ENCODE assay signal across 26 mouse cellular contexts in genomic region chr13:83278695-83279094, GRCm38 (mm10).
DNase-seq lines count a peak whose midpoint lies in the region; ATAC-seq and TF ChIP-seq lines count a peak whose summit lies in the region.
"Had no signal": no experiment of that assay in that cellular context is flagged by ENCODE, and none has a peak within 500 bp of the region (broad histone marks: within the 10 kb centered on the region; RNA-seq: fewer than 3 reads in every experiment).

No protein-coding gene starts in this region.

- TF ChIP-seq CTCF in liver, postnatal 0 days (IDR thresholded peaks at IDR 0.05; ENCODE audit: low read depth), result no peak

- H3K27ac ChIP-seq in limb, embryonic 14.5 days (replicated peaks; ENCODE audit: low read depth, low read length), result no peak overlapping the region
- no peak overlapping the region for H3K27ac ChIP-seq in limb, embryonic 10.5 days
- no peak overlapping the region for H3K27ac ChIP-seq in liver, embryonic 12.5 days
- H3K27ac ChIP-seq in liver, postnatal 0 days (ENCODE audit: low read depth), result no peak overlapping the region
- H3K27ac ChIP-seq: heart, embryonic 13.5 days; hindbrain, embryonic 10.5 days; hindbrain, embryonic 15.5 days; limb, embryonic 12.5 days; macrophage; midbrain, embryonic 10.5 days; midbrain, embryonic 15.5 days; neural tube, embryonic 15.5 days; stomach, embryonic 15.5 days had no signal

- peak; percentile 12 for DNase-seq in limb, embryonic 14.5 days (ENCODE audit: low spot score)
- no peak for DNase-seq in limb, embryonic 10.5 days (ENCODE audit: low spot score)
- DNase-seq in liver, postnatal 0 days, result no peak
- DNase-seq in gastrocnemius, adult 18-20 months (ENCODE audit: low spot score), result no peak
- DNase-seq in cerebellum, adult 11 months, result no peak
- no peak for DNase-seq in heart, postnatal 10 days
- DNase-seq: adrenal gland, postnatal 14 days; cerebellum, adult 18-20 months; cerebellum, postnatal 10 days; heart, postnatal 14 days; kidney, adult 18-20 months; kidney, postnatal 36 days; lung, adult 2 months; lung, postnatal 10 days; right cerebral cortex, postnatal 25 days had no signal

- no peak overlapping the region for H3K4me2 ChIP-seq in limb, embryonic 14.5 days (replicated peaks; ENCODE audit: low read depth, low read length, severe bottlenecking)
- H3K4me2 ChIP-seq in liver, embryonic 12.5 days, result no peak overlapping the region
- no peak overlapping the region for H3K4me2 ChIP-seq in liver, postnatal 0 days (ENCODE audit: low read depth, low read length)
- H3K4me2 ChIP-seq: heart, embryonic 13.5 days; hindbrain, embryonic 15.5 days; limb, embryonic 12.5 days; midbrain, embryonic 15.5 days; neural tube, embryonic 15.5 days; stomach, embryonic 15.5 days had no signal

- 72% methylated on average over 1 of the region's 1 CpGs for WGBS in limb, embryonic 14.5 days
- WGBS in limb, embryonic 10.5 days, result 74% methylated on average over 1 of the region's 1 CpGs
- 36% methylated on average over 1 of the region's 1 CpGs for whole genome bisulfite sequencing in liver, embryonic 12.5 days (ENCODE audit: insufficient replicate concordance)
- WGBS in liver, postnatal 0 days (ENCODE audit: insufficient replicate concordance), result 43% methylated on average over 1 of the region's 1 CpGs

- H3K9me3 ChIP-seq in limb, embryonic 14.5 days (ENCODE audit: control insufficient read depth, low read length), result no peaks in the 10 kb centered on the region
- H3K9me3 ChIP-seq in limb, embryonic 10.5 days (replicated peaks), result no peaks in the 10 kb centered on the region
- no peaks in the 10 kb centered on the region for H3K9me3 ChIP-seq in liver, embryonic 12.5 days (replicated peaks)
- H3K9me3 ChIP-seq in liver, postnatal 0 days (ENCODE audit: low read length), result no peaks in the 10 kb centered on the region
- H3K9me3 ChIP-seq: heart, embryonic 13.5 days; hindbrain, embryonic 10.5 days; hindbrain, embryonic 15.5 days; limb, embryonic 12.5 days; midbrain, embryonic 10.5 days; midbrain, embryonic 15.5 days; neural tube, embryonic 15.5 days; stomach, embryonic 15.5 days had no signal

- no peak overlapping the region for H3K9ac ChIP-seq in limb, embryonic 14.5 days (ENCODE audit: low read depth, low read length, severe bottlenecking)
- no peak overlapping the region for H3K9ac ChIP-seq in liver, embryonic 12.5 days
- H3K9ac ChIP-seq in liver, postnatal 0 days (replicated peaks), result no peak overlapping the region
- H3K9ac ChIP-seq: heart, embryonic 13.5 days; hindbrain, embryonic 15.5 days; limb, embryonic 12.5 days; midbrain, embryonic 15.5 days; neural tube, embryonic 15.5 days; stomach, embryonic 15.5 days had no signal

- no peak for TF ChIP-seq EP300 in liver, postnatal 0 days (IDR thresholded peaks at IDR 0.05; ENCODE audit: low read depth)

- ATAC-seq in limb, embryonic 14.5 days (ENCODE audit: low FRiP score, low read depth), result no peak
- ATAC-seq in liver, embryonic 12.5 days, result peak; percentile 85
- ATAC-seq in liver, postnatal 0 days, result peak; percentile 68
- ATAC-seq: forebrain, embryonic 16.5 days; midbrain, embryonic 15.5 days had no signal

- no peaks in the 10 kb centered on the region for H3K27me3 ChIP-seq in limb, embryonic 14.5 days (ENCODE audit: control insufficient read depth, insufficient read depth, low read length)
- no peaks in the 10 kb centered on the region for H3K27me3 ChIP-seq in limb, embryonic 10.5 days (ENCODE audit: low read depth, poor library complexity, severe bottlenecking)
- H3K27me3 ChIP-seq in liver, embryonic 12.5 days (replicated peaks), result no peaks in the 10 kb centered on the region
- no peaks in the 10 kb centered on the region for H3K27me3 ChIP-seq in liver, postnatal 0 days (ENCODE audit: insufficient read depth, low read length)
- H3K27me3 ChIP-seq: heart, embryonic 13.5 days; hindbrain, embryonic 15.5 days; limb, embryonic 12.5 days; midbrain, embryonic 15.5 days; neural tube, embryonic 15.5 days; stomach, embryonic 15.5 days had no signal

- no peaks in the 10 kb centered on the region for H3K36me3 ChIP-seq in limb, embryonic 14.5 days (ENCODE audit: control insufficient read depth, insufficient read depth, low read length)
- no peaks in the 10 kb centered on the region for H3K36me3 ChIP-seq in limb, embryonic 10.5 days
- no peaks in the 10 kb centered on the region for H3K36me3 ChIP-seq in liver, embryonic 12.5 days
- no peaks in the 10 kb centered on the region for H3K36me3 ChIP-seq in liver, postnatal 0 days (replicated peaks; ENCODE audit: insufficient read depth, low read length)
- H3K36me3 ChIP-seq: heart, embryonic 13.5 days; hindbrain, embryonic 10.5 days; hindbrain, embryonic 15.5 days; limb, embryonic 12.5 days; midbrain, embryonic 10.5 days; midbrain, embryonic 15.5 days; neural tube, embryonic 15.5 days; stomach, embryonic 15.5 days had no signal

- no peak for TF ChIP-seq POLR2A in limb, embryonic 14.5 days (IDR thresholded peaks at IDR 0.05; ENCODE audit: borderline replicate concordance, extremely low read depth, insufficient read depth, insufficient read length)

- no peaks in the 10 kb centered on the region for H3K4me1 ChIP-seq in limb, embryonic 14.5 days (ENCODE audit: control insufficient read depth, insufficient read depth, low read length)
- no peaks in the 10 kb centered on the region for H3K4me1 ChIP-seq in limb, embryonic 10.5 days
- no peaks in the 10 kb centered on the region for H3K4me1 ChIP-seq in liver, embryonic 12.5 days
- H3K4me1 ChIP-seq in liver, postnatal 0 days (ENCODE audit: insufficient read depth), result no peaks in the 10 kb centered on the region
- H3K4me1 ChIP-seq: heart, embryonic 13.5 days; hindbrain, embryonic 10.5 days; hindbrain, embryonic 15.5 days; limb, embryonic 12.5 days; midbrain, embryonic 10.5 days; midbrain, embryonic 15.5 days; neural tube, embryonic 15.5 days; stomach, embryonic 15.5 days had no signal

- intact Hi-C loops in heart, postnatal 10 days (cut with DNase I), result no loop called here

- no peak overlapping the region for H3K4me3 ChIP-seq in limb, embryonic 14.5 days (replicated peaks; ENCODE audit: low read length)
- no peak overlapping the region for H3K4me3 ChIP-seq in limb, embryonic 10.5 days
- no peak overlapping the region for H3K4me3 ChIP-seq in liver, embryonic 12.5 days
- no peak overlapping the region for H3K4me3 ChIP-seq in liver, postnatal 0 days (ENCODE audit: low read depth, low read length)
- H3K4me3 ChIP-seq: heart, embryonic 13.5 days; hindbrain, embryonic 10.5 days; hindbrain, embryonic 15.5 days; limb, embryonic 12.5 days; midbrain, embryonic 10.5 days; midbrain, embryonic 15.5 days; neural tube, embryonic 15.5 days; stomach, embryonic 15.5 days had no signal
